Mouse (Mus musculus) gastrocnemius, postnatal 4 days (tissue): ENCODE results near the gene Stk17b. TPM values are rescaled to one million over a fixed set of nuclear protein-coding genes. Genes with fewer than 3 reads are reported as not detected.
"Not testable (repeated sequence)": the region's sequence is repeated elsewhere in the genome, so short reads cannot be mapped to it uniquely, and the experiment has no call there.

ENCODE experiments used
- DNase-seq, 2 experiments: peaks; one replicate each; pipeline ENCODE4 v3.0.0; 2021 to 2022; ENCODE audit warnings: low spot score in 2 of 2, mixed read lengths in 2 of 2
- total RNA-seq, 2 experiments: library from RNA; stranded (reverse); gene quantifications; 2 replicates each; pipeline ENCODE4 v1.2.3; 2021

The Stk17b gene
- total RNA-seq, 2 experiments from 2014 or later, result 16.8 to 18.5 TPM

DNA sequence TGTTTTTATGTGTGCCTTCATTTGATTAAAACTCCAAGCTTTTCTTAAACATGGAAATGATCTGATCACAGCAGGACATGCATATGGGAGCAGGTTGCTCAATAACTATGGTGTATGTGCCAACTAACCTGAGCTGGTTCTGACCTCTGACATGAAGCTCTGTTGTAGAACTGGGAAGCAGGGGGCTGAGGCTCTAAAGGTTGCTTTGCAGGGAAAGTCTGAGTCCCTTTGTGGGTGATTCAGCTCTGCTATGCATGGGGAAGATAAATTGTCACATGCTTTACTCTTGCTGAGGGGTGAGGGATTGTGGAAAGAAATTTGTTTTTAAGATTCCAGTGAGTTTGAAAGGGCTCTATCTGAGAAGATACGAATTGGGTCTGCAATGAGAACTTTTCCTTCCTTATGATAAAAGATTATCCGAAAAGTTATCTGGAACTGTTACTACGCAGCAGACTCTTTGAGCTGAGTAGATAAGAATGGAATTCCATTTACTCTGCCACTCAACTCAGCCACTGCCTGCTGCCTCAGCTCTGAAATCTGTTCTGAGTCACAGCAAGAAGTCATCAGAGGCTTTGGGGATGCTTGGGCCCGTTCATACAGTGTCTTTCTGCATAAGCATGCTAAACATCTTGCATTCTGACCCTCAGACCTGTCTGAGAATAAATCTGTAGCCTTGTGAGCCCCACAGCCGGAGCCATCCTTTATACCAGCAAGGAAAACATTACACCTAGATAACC lies 56.4 kb downstream of the Stk17b start:
- no peak for DNase-seq

DNA sequence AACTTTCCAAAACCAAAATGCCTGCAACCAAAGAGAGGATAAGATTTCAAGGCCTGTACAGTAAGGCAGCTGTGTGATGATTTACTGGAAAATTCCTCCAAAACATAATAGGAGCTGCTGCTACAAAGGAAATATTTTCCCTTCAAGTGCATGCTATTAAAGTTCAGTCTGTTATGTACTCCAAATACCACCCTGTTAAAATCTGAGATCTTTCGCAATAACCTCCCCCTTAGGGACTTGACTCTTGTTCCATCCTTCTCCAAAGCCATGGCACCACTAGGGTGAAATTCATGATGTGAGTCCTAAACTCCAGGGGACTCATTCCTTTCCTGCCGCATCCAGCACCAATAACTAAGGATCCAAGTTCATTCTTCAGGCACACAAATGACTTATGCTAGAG lies 58.1 kb downstream of the Stk17b start:
- DNase-seq, result no peak

DNA sequence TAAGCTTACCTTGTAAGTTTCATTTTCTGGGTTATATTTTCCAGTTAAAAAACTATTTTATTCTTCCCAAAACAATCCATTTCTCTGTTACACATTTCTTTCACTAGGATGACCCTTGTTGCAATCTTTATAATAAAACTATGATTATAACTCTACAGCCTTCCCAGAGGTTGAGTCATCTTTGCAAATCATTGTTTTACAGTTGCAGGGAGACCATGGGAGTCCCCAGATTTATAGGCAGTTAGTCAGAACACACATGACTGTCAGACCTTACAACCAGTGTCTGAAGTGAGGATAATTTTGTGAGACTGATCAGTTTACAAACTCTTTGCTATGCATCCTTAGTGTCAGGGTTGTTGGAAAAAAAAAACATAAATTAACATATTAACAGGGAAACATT lies 63.7 kb downstream of the Stk17b start:
- no peak for DNase-seq

DNA sequence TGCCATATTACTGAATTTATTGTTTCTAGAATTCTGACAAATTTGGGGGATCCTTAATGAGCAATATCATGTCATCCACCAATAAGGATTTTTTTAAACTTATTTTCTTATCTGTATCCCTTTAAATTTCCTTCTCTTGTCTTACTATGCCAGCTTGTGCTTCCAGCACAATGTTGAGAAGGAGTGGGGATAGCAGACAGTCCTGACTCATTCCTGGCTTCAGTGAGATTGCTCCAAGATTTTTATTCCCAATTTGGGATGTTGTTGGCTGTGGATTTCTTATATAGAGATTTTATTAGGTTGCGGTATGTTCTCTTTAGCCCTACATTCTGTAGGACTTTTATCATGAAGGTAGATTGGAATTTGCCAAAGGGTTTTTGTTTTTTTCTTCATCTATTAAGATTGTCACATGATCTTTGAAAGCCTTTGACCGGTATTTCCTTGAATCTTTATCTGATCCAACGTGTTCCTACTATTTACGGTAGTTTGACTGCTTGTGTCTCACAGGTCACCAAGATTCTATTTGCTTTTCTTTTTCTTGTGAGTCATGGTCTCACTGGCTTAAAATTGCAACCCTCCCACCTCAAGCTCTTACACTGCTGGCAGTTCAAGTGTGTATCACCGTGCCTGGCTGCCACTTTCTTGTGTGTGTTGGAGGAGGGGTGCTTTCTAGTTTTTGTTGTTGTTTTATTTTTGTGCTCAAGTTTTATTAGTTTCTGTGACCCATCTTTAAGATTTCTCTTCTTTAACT lies 64.2 kb downstream of the Stk17b start:
- DNase-seq, result no peak

DNA sequence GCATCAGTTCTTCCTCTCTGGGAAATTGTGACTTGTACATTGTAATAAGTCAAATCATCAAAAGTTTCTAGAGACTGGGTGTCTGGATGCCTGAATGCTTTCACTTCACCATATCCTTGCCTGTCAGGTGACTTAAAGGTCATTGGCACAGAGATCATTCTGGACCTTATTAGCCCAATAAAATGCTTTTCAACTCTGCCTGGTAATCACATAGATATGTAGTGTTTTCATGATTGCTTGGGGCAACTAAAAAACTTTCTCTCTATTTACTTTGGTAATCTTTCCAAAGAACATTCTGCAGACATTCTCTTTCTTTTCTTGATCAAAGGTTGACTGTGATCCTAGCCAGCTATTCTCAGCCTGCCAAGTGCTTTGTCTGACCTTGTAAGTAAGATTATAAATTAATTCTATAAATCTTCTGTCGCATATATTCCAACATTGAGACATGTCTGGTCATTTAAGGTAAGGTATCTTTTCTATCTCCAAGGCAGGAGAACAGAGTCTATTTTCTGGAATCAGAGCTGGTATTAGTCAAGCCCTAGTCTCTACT lies 69.0 kb downstream of the Stk17b start:
- DNase-seq, result no peak

DNA sequence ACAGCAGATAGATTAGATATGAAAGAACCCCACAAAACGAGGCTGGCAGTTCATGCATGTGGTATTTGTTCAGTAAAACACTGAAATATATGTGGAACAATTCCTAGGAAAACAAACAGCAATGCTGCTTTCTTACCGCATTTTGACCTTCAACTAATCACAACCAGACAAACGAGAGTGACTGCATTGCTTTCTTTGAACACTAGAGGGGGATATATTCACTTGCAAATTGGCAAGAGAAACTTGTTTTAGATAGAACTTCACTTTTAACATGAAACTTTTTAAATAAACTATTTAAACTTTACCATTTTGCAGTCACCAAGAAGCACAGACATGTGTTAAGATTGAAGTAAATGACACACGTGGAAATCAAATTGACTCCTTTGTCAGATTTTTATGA lies 69.6 kb downstream of the Stk17b start:
- no peak for DNase-seq

DNA sequence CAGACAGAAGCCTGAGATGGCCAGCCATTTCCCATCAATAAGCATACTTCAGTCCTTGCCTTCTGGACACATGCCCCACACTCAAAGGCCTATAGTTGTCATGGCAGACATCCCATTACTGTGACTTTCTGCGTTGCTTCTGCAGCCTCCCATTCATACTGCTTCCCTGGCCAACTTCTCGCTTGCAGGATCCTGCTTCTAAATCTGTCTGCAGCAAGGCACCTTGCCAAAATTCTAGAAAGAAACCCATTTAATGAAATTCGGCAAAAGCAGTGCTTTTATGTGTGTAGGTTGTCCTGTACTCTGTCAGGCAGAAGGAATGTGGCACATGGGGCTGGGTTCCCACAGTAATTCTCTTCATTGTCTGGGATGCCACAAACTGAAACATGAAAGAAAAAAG lies 71.6 kb downstream of the Stk17b start:
- DNase-seq, result not testable (repeated sequence)

DNA sequence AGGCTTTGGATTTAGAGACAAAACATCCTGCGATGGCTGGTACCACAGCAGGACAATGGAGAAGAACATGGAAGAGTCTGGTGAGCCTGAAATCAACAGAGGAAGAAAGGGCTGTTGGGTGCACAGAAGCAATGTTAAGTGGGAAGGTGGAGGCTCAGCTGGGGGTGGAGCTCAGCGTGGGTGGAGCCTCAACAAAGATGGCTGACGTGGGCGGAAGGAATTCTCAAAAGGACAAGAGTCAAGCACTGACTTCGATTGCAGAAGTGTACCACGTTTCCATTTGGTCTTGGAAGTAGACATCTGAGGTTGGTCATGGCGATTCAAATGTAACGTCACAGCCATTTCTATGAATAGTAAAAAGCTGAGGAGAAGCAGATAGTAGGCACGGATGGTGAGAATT lies 74.0 kb downstream of the Stk17b start:
- no peak for DNase-seq

DNA sequence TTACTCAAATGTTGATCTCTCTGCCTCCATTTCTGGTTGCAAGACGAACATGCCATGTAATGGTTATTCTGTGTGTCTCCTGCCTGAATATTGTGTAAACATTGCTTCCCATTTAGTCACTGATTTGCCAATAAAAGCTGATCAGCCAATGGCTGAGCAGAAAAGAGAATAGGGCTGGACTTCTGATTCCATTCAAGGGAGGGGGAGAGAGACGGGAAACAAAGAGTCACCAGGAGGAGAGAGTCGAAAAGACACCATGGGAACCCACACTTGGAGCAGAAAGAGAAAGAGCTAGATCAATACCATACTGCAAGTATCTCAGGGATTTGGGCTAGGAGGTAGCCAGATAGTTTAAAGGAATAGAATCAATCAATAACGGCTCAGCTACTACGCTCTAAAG lies 75.4 kb downstream of the Stk17b start:
- DNase-seq, result not testable (repeated sequence)

DNA sequence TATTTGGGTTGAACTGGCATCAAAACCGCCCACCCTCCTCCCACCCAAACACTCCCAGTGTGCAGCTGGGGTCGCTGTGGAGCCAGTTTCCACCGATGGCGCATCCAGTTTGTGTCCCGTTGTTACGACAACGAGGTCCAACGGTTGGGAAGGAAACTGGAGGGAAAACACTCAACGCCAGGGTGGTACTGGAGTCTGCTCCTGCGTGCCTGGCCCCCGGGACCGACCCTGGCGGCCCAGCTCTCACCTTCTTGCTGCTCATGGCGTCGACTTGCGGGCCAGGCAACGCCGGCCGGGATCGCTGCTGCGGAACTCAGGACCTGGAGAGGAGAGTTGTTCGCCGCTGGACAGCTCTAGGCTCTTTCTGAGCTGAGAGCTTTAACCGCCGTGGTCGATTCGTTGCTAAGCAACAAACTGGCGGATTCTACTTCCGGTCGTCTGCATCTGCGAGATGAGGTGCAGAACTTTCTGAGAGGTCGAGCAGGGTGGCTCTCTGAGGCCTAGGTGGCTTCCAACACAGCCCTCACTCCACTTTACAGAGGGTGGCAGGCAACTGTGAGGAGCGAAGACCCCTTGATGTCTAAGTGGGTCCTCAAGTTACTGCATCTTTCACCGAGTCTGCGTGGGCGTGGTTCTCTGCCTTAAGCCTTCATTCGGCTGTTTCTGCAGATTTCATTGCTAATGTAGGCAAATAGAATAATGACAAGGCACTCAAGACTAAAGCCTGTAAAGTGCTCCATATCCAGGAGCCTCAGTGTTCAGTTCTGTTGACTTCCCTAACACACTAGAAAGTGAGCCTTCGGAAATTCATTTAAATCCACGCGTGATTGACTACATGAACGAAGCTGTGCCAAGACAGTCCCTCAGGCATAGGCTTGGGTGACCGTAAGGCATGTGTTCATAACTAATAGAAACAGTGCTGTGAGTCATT lies 78.3 kb downstream of the Stk17b start, which contains the start of gene Dnah7a:
Dnah7a (minus strand) TSS at position 354 of the 931 bp plus-strand sequence.
- DNase-seq, result peak; percentile 20 to 34

Other genes with a start within 250 kb of the Stk17b start
- under 1 TPM in 1 of 2 experiments, not detected in 1; 0.16 TPM for gene Dnah7a, start 78.4 kb downstream of the Stk17b start, total RNA-seq